Mouse (Mus musculus) regulatory T cell (primary cell): Measurements from ENCODE around the gene Ankrd52.

Source experiments
- in situ Hi-C: fragments of 300-600 bp; cut with MboI, MseI; formaldehyde crosslinking; loops from one replicate; pipeline ENCODE4 v1.15.1; 2025; ENCODE audit warnings: high pct_unique_total_duplicates

Ankrd52 gene

DNA sequence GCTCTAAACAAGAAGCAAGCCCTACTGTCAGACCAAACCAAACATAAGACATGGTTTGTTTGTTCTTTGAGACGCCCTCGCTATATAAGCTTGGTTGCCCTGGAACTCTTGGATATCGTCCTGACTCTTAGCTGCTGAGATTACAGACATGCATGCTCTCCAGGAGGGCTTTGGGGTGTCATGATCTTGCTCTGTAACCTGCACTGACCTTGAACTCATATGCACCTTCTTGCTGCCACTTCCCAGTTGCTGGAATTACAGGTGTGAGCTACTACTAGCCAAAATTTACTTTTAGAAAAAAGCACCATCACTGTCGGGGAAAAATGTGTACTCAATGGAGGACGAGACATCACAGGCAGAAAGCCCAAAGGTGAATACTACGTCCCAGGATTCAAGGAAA, 7.3 kb upstream of the Ankrd52 start:
- in situ Hi-C loops: loop anchor here (5.0 kb wide), 1 partner anchor 88 kb away; the partner anchor contains the start of gene Smarcc2

DNA sequence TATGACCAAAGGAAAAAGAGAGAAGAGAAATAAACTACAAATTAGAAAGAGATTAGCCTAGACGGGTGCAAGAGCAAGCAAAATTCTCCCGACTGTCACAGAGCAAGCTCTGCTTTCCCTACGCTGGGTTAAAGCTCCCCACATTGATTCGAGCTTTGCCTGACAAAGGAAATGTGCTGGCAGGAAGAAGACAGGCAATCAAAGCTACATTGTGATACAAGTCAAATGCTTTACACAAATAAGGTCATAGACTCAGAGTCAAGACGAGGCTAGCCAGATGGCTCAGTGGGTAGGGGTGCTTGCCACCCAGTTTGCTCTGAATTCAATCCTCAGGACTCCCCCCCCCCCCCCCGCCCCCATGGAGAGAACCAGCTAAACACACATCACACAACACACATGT, 6.9 kb upstream of the Ankrd52 start:
- in situ Hi-C loops: no loop called here

DNA sequence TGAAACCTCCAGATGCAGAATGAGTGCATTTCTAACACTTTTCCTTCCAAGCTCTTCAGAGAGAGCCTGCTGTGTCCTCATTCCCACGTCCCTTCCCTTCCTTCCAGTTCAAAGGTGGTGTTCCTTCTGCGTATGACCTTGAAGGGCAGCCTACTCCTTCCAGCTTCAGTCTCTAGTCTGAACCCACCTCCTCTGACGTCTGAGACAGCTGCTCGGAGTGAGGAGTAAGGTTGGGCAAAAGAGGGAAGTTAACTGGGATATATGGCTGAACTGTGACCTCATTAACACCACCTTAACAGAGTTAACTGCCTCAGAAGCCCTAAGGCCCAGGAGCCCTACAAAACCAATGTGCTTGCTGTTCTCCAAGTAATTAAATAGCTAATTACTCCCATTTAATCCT, 6.3 kb upstream of the Ankrd52 start:
- in situ Hi-C loops: no loop called here

DNA sequence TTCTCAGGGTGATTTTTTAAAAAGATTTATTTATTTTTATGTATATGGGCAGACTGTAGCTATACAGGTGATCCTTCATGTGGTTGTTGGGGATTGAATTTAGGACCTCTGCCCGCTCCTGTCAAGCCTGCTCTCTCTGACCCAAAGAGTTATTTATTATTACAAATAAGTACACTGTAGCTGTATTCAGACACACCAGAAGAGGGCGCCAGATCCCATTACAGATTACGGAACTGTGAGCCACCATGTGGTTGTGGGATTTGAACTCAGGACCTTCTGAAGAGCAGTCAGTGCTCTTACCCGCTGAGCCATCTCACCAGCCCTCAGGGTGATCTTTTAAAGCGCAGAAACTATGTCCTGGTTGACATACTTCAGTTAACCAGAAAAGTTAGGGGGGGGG, 4.8 kb upstream of the Ankrd52 start:
- in situ Hi-C loops: no loop called here

DNA sequence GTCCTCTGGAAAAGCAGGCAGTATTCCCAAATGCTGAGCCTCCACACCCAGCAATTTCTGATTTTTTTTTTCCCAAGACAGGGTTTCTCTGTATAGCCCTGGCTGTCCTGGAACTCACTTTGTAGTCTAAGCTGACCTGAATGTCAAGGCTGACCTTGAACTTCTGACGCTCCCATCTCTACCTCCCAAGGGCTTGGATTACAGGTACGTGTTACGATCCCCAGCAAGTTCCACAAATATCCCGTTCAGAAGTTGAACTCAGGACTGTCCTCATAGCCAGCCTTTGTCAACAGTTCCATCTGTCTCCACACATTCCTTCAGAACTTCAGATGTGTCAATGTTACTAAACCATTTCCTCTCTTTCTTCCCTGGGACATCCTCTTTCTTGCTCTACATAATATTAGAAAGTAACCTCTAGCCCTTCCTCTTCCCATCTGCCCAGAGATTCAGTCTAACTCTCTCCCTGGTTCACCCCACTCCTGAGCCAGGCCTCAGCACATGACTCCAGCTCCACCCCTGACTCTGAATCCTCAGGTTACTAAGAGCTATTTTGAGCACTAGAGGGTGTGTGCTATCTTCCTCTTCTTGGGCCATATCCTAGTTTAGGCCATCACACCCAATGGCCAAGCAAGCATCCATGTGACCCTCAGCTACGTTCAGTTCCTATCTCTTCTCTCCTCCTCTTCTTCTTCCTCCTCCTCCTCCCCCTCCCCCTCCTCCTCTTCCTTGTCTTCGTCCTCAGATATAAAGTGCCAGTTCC, 3.7 kb upstream of the Ankrd52 start:
- in situ Hi-C loops: no loop called here

DNA sequence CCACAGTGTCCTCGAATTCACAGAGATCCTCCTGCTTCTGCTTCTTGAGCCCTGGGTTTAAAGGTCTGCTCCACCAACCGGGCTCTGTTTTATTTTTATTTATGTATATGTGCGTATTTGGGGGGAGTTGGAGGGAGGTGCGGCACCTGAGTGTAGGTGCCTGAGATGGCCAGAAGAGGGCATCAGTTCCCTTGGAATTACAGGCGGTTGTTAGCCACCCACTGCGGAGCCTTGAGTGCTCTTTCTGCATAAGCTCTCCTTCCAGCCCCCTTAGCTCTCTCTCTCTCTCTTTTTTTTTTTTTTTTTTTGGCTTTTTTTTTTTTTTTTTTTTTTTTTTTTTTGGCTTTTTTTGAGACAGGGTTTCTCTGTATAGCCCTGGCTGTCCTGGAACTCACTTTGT, 2.5 kb upstream of the Ankrd52 start:
- in situ Hi-C loops: no loop called here

GRCm38 (mm10) chr10:128376099-128376454, 838 bp upstream of the Ankrd52 start:
- in situ Hi-C loops: no loop called here

GRCm38 (mm10) chr10:128377222-128377939, 466 bp downstream of the Ankrd52 start:
- in situ Hi-C loops: no loop called here

GRCm38 (mm10) chr10:128377940-128378448, 1.1 kb downstream of the Ankrd52 start:
- in situ Hi-C loops: no loop called here

DNA sequence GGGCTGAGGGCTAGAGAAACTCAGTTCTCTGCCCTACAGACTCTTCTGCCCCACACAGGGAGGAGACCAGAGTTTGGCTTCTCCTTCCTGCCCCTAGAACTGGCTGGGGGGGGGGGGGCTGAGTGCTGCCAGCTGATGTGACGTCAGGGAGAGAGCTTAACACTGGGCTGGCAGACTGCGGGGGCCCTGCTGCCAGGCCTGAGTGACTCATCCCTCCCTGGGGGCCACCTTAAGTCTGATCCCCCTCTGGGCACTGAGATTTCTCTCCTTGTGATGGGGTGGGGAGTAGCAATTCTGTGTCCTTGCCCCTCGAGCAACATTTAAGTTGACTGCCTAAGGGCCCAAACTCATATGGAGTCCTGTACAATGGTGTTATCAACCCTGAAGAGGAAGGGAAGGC, 1.5 kb downstream of the Ankrd52 start:
- in situ Hi-C loops: no loop called here

GRCm38 (mm10) chr10:128379260-128379659, 2.3 kb downstream of the Ankrd52 start:
- in situ Hi-C loops: no loop called here

DNA sequence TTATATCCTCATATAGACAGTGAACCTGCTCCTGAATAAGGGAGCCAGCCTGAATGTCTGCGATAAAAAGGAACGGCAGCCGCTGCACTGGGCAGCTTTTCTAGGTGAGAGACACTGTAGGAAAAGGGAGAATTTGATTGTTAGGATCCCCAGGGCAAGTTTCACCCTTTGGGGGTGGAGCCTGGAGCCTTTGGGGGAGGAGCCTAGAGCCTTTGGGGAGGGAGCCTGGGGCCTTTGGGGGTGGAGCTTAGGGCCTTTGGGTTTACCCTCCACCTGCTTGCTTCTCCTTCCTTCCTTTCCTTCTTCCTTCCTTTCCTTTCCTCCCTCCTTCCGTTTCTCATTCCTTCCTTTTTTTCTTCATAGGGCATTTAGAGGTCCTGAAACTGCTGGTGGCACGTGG, 3.6 kb downstream of the Ankrd52 start:
- in situ Hi-C loops: no loop called here

DNA sequence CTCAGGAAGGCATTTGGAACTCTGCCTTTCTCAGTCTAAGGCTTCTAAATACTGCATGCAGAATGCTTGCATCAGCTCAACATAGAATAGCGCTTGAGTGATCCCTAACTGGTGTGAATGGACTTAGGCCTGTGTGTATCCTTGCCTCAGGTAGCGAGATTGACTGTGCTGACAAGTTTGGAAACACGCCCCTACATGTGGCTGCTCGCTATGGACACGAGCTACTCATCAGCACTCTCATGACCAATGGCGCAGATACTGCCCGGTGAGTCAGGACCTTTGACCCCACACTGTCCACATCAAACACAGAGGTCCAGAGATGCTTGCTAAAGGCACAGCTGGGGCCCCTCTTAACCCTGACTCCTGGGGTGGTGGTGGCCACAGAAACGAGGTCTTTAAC, 5.6 kb downstream of the Ankrd52 start:
- in situ Hi-C loops: no loop called here

- in situ Hi-C loops: no loop called here
Measured at GRCm38 (mm10) chr10:128385902-128386301, 9.0 kb downstream of the Ankrd52 start.

DNA sequence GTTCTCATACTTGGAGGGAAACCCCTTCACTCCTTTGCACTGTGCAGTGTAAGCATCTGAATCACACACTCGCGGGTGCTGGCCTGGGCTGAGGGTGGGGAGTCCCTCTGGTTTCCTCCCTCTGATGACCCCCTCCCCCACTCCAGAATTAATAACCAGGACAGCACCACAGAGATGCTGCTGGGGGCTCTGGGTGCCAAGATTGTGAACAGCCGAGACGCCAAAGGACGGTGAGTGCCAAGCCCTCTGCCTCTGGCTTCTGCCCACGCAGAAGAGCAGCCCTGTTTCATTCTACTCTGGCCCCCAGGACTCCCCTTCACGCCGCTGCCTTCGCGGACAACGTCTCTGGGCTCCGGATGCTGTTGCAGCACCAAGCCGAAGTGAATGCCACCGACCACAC, 12.0 kb downstream of the Ankrd52 start:
- in situ Hi-C loops: no loop called here

DNA sequence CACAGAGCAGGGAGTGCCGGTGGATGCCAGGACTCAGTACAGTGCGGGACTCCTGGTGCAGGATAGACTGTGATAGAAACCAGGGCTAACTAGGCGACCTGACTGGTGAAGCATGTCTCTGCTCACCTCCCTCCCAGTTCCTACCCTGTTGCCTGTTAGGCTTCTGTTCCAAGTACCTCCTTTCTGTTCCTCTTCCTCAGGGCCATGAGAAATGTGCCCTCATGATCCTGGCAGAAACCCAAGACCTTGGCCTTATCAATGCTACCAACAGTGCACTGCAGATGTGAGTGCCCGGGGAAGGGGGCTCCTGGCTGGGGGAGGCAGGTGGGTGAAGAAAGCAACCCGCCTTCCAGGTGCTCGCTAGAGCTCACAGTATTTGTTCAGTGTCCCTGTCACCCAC, 12.7 kb downstream of the Ankrd52 start:
- in situ Hi-C loops: no loop called here

- in situ Hi-C loops: no loop called here
Measured at GRCm38 (mm10) chr10:128390366-128390765, 13.5 kb downstream of the Ankrd52 start.

- in situ Hi-C loops: no loop called here
Measured at GRCm38 (mm10) chr10:128391850-128392249, 14.9 kb downstream of the Ankrd52 start.

DNA sequence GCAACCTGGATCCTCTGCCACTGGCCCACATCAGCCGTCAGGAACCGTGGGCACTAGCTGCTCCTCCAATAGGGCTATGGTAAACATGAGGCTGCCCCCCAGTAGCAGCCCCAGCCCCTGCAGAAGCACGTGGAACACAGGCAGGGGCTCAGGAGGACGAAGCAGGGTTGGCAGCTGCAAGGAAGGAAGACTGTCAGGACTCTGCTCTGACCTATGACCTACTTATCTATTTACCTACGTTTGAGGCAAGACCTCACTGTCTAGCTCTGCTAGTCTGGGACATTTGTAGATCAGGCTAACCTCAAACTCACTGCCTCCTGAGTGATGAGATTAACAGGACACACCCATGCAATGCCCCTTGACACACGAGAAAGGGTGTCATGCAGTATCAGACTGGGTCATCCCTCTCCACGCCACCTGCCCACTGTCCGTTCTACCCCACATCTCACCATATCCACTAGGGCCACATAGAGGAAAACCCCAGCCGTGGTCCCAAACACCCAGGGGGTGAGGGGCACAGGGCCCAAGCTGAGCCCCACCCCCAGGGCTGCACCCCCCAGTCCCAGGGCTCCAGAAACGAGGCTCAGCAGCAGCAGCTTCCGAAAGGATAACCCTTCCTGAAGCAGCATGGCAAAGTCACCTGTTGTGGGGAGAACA, 19.2 kb downstream of the Ankrd52 start:
- in situ Hi-C loops: no loop called here

DNA sequence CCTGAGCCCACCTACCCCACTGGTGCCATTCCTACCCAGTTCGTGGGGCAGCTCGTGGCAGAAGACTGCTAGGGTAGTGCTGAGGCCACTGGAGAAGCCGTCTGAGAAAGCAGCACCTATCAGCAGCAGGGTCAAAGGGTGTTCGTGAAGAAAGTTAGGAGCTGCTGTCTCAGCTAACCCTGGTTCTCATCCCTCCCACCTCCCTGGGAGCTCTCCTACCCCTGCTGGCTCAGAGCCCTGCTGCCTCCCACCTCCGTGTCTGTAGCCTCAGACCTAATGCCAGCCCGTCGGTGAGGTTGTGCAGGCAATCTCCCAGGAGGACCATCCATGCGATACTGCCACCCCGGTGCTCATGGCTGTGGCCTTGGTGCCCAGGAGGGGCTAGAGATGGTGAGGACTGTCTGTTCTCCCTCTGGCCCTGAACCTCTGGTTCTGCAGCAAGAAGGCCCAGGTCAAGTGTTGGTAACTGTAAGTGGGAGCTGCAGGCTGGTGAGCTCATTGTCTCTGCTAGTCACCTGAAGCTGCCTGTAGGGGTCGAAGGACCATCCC, 19.9 kb downstream of the Ankrd52 start:
- in situ Hi-C loops: no loop called here

- in situ Hi-C loops: no loop called here
Measured at GRCm38 (mm10) chr10:128397466-128397865, 20.6 kb downstream of the Ankrd52 start.

DNA sequence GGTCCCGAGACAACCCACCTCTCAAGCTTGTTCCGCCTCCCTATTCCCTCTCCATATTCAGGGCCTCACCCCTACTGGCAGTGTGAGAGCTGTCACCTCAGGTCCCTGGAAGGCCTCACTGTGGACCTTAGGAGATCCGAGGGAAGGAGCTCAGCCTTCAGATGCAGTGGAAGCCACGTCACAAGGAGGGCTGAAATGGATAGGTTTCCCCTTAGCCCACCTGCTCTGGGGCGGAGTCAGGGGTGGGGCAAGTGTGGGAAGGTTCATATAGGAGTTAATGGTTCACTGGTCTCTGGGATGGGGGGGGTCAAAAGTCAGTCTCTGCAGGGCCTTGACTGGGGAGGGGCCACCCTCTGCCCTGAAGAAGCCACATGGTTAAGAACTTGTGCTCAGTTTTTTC, 23.4 kb downstream of the Ankrd52 start:
- in situ Hi-C loops: no loop called here
